Mouse (Mus musculus): ENCODE measurements around the gene Tbx10. TPM values are rescaled to one million over a fixed set of nuclear protein-coding genes. Genes with fewer than 3 reads are reported as not detected.
"Not testable (repeated sequence)": the region's sequence is repeated elsewhere in the genome, so short reads cannot be mapped to it uniquely, and the experiment has no call there.

The Tbx10 gene
- total RNA-seq (2021) (not detected), polyA plus RNA-seq (2012; rRNA removed) (not detected in 2 replicates)
- long read RNA-seq, result 0 reads

DNA sequence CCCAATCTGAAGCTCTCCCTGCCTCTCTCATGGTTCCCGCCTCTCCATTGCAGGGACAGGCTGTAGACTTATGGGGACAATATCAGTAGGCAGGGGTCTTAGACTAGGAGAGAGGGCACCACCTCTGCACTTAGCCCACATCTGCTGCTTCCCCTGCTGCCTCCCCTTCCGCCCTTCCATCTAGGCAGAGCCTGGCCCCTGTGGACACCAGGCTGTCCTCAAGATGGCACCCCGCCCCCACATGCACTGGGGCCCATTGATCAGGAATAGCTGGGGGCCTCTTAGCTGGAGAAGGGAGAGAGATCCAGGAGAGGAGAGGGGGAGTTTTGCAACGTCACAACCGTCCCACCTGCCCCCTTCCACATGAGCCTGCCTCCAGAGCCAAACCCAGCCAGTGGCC, at the start of gene Tbx10:
Gene Tbx10 (plus strand): TSS at position 337 of the 400 bp plus-strand sequence.
- no peak for DNase-seq

DNA sequence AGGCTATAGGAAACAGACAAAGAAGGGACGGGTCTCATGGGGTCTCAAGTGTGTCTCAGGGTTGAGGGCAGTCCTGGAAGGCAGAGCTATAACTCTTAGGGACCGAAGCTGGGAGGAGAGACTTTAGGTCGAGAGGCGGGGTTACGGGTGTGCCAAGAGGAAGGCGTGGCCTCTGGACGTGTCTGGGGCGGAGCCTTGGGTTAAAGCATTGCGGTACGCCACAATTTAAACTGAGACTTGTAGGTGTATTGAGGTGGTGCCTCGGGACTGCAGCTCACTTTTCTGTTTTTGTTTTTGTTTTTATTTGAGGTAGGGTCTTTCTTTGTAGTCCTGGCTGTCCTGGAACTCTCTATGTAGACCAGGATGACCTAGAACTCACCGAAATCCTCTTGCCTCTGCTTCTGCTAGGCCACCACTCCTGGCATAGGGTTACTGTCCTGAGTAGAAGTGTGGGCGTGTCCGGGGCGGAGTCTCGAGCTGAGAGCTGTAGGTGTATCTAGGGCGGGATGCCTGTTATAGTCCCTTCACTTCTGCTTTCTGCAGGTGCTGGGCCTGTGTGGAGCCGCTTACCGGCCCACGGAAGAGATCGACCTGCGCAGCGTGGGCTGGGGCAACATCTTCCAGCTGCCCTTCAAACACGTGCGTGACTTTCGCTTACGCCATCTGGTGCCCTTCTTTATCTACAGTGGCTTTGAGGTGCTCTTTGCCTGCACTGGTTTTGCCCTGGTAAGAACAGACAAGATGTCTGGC, 49.4 kb upstream of the Tbx10 start:
- DNase-seq, result no peak

DNA sequence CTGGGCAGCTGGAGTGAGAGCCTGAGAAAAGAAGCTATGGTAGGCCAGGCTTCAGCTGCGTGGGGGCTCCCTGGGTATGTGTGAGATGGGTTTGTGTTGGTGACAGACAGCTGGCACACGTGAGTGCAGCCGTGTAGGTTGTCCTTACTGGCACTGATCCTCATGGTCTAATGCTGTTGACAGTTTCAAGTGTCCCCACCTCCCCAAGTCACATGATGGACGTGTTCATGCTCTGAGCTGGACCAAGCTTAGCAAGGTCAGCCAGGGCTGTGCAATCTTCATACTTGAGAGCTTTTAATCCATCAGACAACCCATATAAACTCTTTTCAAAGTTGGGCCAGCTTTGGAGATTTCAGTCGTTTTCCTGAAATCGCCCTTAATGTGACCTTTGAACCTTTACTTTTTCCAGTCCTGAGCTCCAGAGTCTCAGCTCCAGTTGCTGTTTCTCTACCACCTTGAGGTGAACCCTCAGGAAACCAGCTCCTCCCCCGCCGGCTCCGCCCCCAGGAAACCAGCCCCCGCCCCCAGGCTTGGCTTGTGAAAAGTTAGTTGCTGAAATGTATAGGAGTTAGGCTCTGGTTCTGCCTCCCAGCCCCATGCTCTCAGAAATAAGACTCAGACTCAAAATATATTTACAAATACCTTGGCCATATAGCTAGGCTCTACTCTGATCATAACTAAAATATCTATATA, 46.5 kb upstream of the Tbx10 start:
- DNase-seq, result peak; percentile 57

DNA sequence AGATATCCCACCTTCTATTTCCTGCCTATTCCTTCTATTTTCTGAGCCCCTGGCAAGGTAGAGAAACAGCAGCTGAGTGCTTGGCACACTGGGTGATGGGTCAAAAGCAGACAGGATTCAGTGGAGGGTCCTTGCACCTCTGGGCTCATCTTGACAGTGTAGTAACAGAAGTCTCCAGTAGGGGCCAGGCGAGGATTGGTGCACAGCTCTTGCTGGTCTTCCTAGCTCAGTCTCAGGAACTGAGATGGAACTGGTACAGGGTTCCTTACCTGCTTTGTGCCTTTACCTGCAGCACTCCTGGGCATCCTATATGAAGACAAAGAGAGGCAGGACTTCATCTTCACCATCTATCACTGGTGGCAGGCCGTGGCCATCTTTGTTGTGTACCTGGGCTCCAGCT, 45.8 kb upstream of the Tbx10 start:
- peak; percentile 60 for DNase-seq

DNA sequence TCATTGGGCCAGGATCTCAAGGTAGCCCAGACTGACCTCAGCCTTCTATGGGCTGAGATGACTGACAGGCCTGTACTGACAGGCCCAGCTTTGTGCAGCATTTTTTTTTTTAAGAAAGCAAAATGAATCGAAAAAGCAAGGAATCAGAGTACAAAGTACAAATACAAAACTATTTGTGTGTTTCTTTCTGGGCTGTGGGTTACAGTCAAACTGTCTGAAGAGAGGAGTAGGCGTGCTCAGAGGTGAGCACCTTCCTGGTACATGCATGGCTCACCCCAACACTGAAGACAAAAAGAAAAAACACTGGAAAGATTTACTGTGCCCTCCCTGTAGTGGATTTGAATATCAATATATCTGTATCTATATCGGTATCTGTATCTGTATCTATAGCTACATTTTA, 44.7 kb upstream of the Tbx10 start:
- no peak for DNase-seq

DNA sequence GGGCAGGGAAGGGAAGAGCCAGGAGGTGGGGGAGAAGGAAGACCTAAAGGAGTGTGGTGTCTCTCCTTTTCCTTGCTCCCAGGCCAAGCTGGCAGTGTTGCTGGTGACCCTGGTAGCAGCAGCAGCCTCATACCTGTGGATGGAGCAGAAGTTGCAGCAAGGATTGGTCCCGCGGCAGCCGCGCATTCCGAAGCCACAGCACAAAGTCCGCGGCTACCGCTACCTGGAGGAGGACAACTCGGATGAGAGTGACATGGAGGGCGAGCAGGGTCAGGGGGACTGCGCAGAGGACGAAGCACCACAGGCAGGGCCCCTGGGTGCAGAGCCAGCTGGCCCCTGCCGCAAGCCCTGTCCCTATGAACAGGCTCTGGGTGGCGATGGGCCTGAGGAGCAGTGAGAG, 44.0 kb upstream of the Tbx10 start:
- no peak for DNase-seq

DNA sequence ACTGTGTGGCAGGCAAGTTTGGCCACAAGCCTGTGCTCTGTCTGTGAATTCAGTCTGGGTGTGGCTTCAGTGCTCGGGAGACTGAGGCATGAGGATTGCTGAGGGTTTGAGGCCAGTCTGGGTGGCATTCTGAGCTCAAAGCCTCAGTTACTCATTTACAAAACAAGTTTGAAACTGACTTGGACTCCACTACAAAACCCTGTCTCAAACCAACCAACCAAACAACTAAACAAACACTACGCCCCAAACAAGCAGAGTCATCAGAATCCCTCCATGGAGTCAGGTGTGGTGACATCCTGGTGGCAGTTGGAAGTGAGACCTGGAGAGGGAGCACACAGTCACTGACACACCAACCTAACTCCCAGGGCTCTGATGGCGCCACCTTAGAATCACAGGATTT, 42.2 kb upstream of the Tbx10 start:
- no peak for DNase-seq

DNA sequence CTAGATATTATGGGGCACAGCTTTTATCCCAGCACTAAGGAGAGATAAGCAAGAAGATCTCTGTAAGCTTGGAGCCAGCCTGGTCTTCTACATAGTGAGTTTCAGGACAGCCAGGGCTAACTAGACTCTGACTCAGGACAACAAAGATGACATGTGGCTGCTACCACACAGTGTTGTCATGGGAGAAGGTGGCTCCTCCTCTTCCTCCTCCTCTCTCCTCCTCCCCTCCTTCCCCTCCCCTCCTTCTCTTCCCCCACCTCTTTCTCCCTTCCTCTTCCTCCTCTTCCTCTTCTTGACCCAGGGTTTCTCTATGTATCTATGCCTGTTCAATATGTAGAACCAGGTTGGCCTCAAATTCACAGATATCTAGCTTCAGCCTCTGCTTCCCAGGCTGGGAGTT, 41.1 kb upstream of the Tbx10 start:
- no peak for DNase-seq

DNA sequence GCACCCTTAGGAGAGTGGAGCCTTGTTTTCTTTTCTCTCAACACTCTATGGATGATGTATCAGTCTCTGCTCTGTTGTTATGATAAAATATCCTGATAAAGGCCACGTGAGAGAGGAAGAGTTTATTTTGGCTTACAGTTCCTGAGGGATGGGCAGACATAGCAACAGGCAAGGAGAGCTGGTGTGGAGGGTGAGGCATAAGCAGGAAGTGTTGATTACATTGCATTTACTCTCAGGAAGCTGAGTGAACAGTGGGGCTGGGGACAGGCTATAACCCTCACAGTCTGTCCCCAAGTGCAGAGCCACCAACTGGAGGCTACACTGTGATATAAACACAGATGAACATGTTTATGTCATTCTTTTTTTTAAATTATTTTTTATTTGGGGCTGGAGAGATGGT, 40.5 kb upstream of the Tbx10 start:
- no peak for DNase-seq

DNA sequence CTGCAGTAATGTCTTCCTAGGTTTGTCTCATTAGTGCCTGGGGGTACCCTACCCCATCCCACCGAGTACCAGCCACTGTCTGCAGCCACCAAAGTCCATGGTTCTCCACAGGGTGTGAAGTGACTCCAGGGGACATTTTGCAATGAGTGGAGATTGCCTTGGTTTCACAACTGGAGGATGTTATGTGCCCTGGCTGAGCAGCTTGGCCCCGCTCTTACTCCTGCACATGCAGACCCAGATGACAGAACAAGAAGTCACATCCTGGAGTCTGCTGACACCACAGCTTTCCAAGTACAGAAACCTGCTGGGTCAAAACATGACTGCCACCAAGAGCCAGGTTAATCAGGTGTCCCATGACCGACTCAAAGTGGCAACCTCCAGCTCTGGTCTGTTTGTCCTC, 37.5 kb upstream of the Tbx10 start:
- no peak for DNase-seq

DNA sequence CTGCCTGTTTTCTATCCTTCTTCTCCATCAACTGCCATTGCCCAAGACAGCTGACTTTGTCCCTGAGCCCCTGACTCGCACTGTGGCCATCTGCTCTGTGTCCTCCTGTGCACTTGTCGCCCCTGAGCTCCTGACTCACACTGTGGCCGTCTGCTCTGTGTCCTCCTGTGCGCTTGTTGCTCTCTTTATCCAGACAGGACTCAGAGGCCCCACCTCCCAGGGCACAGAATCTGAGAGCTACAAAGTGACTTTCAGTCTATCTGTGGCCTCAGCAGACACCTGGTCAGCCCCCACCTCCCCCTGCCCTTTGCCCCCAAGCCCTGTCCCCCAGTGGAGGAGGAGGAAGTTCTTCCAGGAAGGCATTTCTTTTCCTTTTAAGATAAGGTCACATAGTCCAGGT, 36.7 kb upstream of the Tbx10 start:
- no peak for DNase-seq

DNA sequence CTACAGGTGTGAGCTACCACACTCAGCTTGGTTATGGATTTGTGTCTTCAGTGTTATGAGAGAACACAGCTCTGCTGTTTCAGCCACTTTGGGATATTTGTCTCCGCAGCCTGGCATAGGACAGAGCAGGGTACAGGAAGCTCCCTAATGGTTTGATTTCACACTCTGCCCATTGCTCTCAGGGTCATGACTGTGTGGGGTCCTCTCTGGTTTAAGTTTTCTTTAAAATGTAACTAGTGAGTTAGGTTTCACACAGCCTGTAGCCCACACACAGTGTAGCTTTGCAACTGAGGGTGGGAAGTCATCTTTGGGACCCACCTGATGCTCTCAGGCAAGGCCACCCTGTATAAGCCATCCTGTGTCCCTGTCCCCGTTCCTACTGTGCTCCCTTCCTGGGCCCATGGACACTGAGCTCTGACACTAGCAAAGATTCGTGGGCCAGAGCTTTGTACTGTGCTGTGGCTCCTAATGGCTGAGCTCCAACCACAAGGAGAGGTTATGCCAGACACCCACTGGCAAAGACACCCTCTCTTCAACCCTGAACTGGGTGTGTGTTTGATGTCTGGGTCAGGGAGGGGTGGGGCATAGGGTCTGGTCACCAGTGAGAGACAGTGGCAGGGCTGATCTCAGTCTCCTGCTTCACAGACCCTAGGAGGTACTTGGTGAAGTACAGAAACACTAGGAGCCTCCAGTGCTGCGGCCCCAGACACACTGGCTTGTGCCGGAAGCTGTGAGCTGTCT, 35.1 kb upstream of the Tbx10 start:
- not testable (repeated sequence) for DNase-seq

DNA sequence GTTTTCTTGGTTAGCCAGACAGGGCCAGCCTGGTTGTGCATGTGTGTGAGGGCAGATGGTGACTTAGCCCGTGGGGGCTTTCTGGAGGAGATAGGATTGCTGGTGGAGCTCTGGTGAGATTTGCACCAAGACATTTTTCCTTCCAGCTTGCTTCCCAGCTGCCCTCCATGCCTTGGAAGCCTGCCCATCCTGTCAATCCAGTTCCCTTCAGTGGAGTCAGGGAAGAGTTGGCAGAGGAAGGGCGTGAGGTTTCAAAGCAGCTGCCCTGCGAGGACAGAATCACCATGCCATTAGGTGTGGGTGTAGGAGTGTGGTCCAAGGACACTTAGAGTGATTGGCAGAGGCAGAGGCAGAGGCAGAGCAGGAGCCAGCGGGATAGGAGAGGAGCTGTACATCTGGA, 34.1 kb upstream of the Tbx10 start, which contains the start of gene Aldh3b3:
Gene Aldh3b3 (plus strand): TSS at position 176 of the 400 bp plus-strand sequence.
- no peak for DNase-seq

DNA sequence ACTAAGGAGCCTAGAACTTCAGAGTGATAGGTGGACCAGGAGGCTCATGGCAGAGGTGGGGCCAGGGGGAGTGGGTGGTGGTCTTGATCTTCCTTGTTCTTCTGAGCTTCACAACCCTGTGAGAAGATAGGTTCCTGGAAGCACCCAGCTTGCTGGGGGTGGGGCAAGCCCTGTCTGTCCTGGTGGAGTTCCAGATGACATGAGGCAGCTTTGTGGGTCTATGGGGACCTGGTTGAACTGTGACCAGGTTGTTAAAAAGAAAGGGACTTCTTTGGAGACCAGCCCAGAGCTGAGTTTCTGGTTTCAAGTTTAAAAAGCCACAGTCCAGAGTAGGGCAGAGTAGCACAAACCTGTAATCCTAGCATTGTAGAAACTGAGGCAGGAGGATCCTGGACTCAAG, 33.5 kb upstream of the Tbx10 start:
- DNase-seq, result no peak

DNA sequence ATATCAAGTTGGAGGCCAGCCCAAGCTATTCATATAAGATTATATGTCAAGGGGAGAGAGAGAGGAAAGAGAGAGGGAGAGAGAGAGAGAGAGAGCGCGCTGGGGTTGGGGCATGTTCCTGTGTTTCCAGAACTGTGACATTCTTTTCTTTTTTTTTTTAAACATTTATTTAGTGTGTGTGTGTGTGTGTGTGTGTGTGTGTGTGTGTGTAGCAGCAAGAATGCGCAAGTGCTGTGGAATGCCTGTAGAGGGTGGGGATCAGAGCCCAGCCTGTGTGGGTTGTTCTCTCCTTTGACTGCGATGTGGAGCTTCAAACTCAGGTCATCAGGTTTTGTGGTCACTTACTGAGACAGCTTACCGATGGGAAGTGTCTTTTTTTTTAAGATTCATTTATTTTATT, 32.3 kb upstream of the Tbx10 start:
- no peak for DNase-seq

DNA sequence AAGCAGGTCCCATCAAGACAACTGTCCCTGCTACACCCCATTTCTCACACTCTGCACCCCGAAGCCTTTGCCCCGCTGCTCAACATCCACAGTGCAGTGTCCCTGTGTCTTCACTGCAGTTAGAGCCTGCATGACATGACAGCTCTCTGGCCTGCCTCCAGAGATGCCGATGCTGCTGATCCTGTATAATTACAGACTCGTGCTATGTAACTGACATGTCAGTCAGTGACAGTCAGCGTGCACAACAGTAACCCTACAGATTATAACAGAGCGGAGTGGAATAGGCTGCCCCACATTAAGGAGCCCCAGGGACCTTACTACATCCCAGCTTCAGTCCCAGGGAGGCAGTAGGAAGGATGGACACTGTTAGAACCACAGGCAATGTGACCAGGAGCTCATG, 30.7 kb upstream of the Tbx10 start:
- DNase-seq, result not testable (repeated sequence)

DNA sequence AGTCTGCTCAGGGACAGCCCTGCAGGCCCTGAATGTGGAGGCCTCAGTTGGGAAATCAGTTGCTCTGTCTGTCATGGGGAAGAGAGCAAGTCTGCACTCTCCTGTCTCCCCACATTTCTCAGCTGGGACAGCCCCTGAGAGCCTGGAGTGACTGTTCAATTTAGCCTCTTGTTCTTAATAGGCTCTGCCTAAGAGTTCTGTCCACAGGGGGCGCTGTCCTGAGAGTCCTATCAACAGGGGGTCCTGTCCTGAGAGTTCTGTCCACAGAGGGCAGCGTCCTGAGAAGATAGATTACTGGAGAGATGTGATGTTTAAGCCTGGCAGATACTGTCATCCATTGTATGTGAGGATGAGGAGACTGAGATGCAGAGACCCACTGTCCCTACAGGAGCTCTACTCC, 30.1 kb upstream of the Tbx10 start:
- DNase-seq, result no peak

DNA sequence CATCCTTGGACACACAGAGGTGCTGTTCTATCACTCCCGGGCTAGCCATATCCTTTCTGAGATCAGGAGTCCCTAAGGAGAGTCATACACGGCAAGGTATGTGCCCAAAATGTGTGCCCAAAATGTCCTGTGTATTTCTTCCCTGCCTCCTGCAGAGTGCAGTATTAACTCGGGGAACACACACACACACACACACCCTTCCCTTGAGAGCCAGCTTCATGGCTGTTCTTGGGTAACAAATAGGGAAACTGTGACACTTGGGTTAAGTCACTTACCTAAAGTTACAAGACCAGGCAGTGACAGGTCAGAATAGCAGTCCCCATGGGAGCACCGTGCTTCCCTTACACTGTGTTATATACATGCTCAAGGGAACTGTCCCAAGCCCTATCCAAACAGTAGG, 28.5 kb upstream of the Tbx10 start:
- no peak for DNase-seq

DNA sequence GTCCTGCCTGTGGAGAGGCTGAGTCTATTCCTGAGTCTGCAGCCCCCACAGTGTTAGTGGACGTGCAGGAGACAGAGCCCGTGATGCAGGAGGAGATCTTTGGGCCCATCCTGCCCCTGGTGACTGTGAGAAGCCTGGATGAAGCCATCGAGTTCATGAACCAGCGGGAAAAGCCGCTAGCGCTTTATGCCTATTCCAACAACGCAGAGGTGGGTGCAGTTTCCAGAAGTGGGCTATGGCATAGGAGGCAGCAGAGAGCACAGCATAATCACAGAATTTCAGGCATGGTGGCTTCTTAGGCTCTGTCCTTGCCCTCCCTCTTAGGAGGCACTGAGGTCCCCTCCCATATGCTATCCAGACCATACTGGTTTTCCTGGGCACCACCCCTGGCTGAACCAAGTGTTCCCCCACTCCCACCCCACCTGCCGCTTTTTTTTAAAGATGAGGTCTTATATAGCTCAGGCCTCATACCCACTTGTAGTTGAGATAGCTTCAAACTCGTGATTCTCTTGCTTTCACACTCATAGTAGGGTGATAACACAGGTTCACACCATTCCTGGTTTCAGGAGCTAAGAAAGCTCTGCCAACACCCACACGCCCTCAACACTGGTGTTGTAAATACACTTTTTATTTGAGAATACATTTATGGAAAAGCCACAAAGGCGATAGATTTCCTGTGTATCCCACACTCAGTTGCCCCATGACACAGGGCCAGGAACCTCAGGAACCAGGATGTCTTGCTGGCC, 26.0 kb upstream of the Tbx10 start:
- no peak for DNase-seq

DNA sequence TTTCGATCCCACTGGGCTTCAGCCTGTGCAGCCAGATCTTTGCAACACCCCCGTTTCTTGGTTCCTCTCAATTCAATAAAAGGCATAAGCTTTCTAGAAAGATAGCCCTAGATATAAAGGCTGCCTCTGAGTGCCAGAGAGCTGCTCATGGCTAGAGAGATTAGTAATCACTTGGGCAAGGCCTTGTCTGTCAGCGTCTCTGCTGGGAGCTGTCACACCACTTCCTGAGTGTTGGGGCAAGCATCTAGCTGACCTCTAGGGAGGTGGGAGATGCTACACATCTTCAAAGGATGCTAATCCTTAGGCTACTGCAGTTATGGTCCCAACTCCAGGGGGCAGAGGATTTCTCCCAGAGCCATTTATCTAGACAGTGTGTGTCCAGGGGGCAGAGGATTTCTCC, 25.3 kb upstream of the Tbx10 start:
- DNase-seq, result no peak

DNA sequence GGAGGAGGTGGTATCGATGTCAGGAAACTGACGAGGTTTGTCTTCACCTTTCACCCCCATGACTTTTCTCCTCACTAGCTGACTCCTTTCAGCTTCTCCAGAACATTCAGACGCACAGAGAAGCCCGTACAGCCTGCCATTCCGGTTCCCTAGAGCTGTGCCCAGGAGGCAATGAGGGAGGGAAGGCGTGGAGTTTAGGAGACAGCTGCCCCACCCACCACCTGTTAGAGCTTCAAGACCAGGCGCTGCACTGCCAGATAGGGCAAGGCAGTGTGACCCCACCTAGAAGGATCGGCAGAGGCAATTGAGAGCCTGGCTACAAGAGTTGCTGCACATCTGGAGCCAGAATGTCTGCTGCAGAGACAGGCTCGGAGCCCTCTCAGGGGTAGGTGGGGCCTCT, 20.3 kb upstream of the Tbx10 start, which contains the start of gene Aldh3b2:
Gene Aldh3b2 (plus strand): TSS at position 100 of the 400 bp plus-strand sequence.
- DNase-seq, result no peak

DNA sequence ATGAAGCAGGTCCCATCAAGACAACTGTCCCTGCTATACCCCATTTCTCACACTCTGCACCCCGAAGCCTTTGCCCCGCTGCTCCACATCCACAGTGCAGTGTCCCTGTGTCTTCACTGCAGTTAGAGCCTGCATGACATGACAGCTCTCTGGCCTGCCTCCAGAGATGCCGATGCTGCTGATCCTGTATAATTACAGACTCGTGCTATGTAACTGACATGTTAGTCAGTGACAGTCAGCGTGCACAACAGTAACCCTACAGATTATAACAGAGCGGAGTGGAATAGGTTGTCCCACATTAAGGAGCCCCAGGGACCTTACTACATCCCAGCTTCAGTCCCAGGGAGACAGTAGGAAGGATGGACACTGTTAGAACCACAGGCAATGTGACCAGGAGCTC, 17.9 kb upstream of the Tbx10 start:
- not testable (repeated sequence) for DNase-seq
